Mouse (Mus musculus): ENCODE measurements around the gene Rhd. TPM values are rescaled to one million over a fixed set of nuclear protein-coding genes. Genes with fewer than 3 reads are reported as not detected.

The Rhd gene
- polyA plus RNA-seq, 1 experiment from 2014 or later: 7.9 TPM

- Histone ChIP-seq H3K9ac (no peak overlapping the region), H3K4me2 (replicated peaks) (no peak overlapping the region), H3K36me3 (peaks cover 11% of the 10 kb centered on the region), H3K9me3 (no peaks in the 10 kb centered on the region), H3K27me3 (replicated peaks) (no peaks in the 10 kb centered on the region), H3K4me1 (replicated peaks) (peaks cover 15% of the 10 kb centered on the region), H3K27ac (no peak overlapping the region), H3K4me3 (replicated peaks) (no peak overlapping the region)
- WGBS: 69% methylated on average over 5 of the region's 5 CpGs
- ATAC-seq: no peak
These were observed 63.6 kb downstream of the Rhd start for GRCm38 (mm10) chr4:134927815-134928463.

DNA sequence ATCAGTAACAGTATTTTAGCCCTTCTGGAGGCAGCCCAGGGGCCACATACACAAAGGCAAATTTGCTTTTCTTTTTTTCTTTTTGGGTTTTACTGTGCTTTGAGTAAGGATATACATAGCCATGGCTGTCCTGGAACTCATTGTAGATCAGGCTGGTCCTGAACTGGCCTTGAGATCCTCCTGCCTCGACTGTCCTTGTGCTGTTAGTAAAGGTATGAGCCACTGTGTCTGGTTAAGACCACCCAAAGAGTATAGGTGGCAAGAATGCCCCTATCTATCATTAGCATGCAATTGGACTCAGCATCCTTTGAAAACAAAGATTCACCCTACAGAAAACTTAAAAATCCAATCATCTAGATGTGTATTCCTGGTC, 64.1 kb downstream of the Rhd start:
- ATAC-seq: no peak
- no peak overlapping the region for H3K4me2 ChIP-seq (replicated peaks)
- H3K4me3 ChIP-seq (replicated peaks): no peak overlapping the region
- H3K27me3 ChIP-seq (replicated peaks): no peaks in the 10 kb centered on the region
- WGBS: 84% methylated on average over 1 of the region's 1 CpGs
- no peak overlapping the region for H3K9ac ChIP-seq
- peaks cover 11% of the 10 kb centered on the region for H3K36me3 ChIP-seq
- H3K4me1 ChIP-seq (replicated peaks): peaks cover 15% of the 10 kb centered on the region
- H3K27ac ChIP-seq: no peak overlapping the region
- no peaks in the 10 kb centered on the region for H3K9me3 ChIP-seq

GRCm38 (mm10) chr4:134929536-134929935, 65.2 kb downstream of the Rhd start:
- no peak overlapping the region for H3K9ac ChIP-seq
- H3K27me3 ChIP-seq (replicated peaks): no peaks in the 10 kb centered on the region
- peaks cover 17% of the 10 kb centered on the region for H3K36me3 ChIP-seq
- WGBS: 72% methylated on average over 4 of the region's 4 CpGs
- no peak overlapping the region for H3K4me2 ChIP-seq (replicated peaks)
- no peak for ATAC-seq
- no peak overlapping the region for H3K4me3 ChIP-seq (replicated peaks)
- no peak overlapping the region for H3K27ac ChIP-seq
- no peaks in the 10 kb centered on the region for H3K9me3 ChIP-seq
- peaks cover 15% of the 10 kb centered on the region for H3K4me1 ChIP-seq (replicated peaks)

DNA sequence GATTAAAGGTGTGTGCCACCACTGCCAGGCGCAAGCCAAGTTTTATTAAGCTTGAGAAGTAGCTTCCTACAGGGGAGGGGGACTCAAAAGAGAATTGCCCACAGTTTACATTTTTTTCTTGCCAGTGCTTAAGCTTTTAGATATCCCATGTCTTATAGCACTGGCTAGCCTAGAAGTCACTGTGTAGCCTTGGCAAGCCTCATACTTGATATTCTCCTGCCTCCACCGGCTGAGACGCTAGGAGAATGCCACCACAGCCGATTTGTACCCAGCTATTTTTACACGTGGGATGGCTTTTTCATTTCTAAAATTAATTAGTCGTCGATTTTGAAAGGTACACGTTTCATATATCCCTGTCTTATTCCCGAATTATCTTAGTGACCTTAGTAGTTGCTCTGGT, 65.9 kb downstream of the Rhd start:
- H3K4me3 ChIP-seq (replicated peaks): peak overlapping the region; percentile 96
- H3K4me1 ChIP-seq (replicated peaks): peaks cover 14% of the 10 kb centered on the region
- WGBS: 28% methylated on average over 9 of the region's 9 CpGs
- ATAC-seq: no peak
- no peaks in the 10 kb centered on the region for H3K27me3 ChIP-seq (replicated peaks)
- no peak overlapping the region for H3K9ac ChIP-seq
- no peaks in the 10 kb centered on the region for H3K9me3 ChIP-seq
- peaks cover 23% of the 10 kb centered on the region for H3K36me3 ChIP-seq
- peak overlapping the region; percentile 83 for H3K4me2 ChIP-seq (replicated peaks)
- H3K27ac ChIP-seq: no peak overlapping the region

DNA sequence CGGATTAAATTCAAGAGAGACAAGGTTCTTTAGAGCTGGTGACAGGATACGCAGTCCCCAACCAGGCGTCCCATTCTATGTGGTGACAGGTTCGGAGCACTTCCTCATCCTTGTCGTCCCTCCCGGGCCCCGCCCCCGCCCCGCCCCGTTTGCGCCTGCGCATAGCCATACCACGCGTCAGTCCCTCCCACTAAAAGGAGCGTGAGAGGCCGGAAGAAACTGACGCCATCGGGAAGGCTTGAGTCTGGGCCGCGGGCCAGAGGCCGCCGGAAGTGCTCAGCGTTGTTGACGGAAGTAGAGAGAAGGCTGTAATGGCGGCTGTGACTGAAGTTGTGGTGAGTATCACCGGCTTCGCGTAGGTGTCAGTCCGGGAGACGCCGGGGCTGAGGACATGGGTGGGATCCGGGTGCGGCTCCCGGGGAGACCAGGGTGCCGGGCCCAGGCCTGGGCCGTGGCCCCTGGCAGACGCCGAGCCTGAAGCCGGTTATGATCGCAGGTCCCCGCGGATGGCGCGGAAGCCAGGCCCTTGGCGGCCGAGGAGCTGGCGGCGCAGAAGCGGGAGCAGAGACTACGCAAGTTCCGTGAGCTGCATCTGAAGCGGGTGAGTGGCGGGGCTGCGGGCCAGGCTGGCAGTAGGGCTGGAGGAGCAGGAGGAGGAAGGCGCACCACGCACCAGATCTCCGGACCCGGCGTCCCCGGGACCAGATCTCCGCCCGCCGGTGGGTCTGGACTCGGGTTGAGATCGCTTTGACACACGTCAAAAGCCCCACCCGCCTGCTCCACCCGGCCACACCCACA, 66.5 kb downstream of the Rhd start, which contains the start of gene Syf2:
Syf2 (plus strand) TSS at position 215 of the 798 bp plus-strand sequence.
- WGBS: under 1% methylated on average over 68 of the region's 68 CpGs
- peak within 1 kb of the TSS; percentile 83 for H3K4me2 ChIP-seq (replicated peaks)
- H3K27ac ChIP-seq: peak within 1 kb of the TSS; percentile 71
- H3K9ac ChIP-seq: peak within 1 kb of the TSS; percentile 81
- ATAC-seq: peak; percentile 99
- peaks cover 25% of the 10 kb centered on the region for H3K36me3 ChIP-seq
- H3K4me3 ChIP-seq (replicated peaks): peak within 1 kb of the TSS; percentile 96
- H3K4me1 ChIP-seq (replicated peaks): peaks cover 12% of the 10 kb centered on the region; the same call in 1 of the 2 replicates
- no peaks in the 10 kb centered on the region for H3K27me3 ChIP-seq (replicated peaks)
- no peaks in the 10 kb centered on the region for H3K9me3 ChIP-seq

DNA sequence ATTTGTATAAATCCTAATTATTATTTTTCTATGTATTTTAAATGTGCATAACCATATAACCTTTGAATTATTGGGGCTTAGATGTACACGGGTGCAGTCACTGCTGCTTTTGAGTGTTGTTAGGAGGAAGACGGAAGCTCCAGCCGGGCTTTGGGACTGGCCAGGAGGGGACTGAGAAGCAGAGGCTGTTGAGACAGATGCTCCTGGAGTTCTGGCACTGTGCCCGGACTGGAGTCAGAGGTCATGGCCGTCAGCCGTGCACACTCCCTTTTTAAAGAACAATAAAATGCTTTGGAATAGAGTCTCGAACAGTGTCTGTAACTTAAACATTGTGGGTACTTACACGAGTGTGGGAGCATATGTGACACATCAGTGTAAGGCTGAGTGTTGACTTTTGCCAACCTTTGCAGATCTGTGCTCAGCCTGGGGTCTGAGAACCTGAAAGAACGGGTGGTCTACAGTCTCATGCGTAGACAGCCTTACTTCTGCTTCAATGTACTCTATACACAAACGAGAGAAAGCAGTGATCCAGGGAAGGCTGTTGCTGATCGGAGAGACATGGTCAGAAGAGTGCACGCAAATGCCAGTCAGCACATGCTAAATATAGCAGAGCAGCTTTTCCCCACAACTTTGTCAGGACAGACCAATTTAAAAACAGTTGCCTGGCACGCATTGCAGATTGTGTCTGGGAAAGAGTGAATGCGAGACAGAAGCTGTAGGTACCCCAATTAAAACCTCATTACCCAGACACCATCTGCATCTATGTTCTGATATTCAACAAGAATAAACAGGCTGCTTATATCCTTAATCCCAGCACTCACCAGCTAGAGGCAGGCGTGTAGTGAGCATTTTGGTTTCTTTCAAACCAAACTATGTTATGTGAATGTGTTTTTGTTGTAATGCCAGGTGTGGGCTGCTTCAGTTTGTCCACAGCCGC, 73.2 kb downstream of the Rhd start:
- WGBS: 41% methylated on average over 17 of the region's 17 CpGs
- no peak for ATAC-seq

GRCm38 (mm10) chr4:134939900-134940299, 75.6 kb downstream of the Rhd start:
- 62% methylated on average over 9 of the region's 9 CpGs for WGBS
- H3K4me2 ChIP-seq (replicated peaks): 0 out of 2 replicates have a peak overlapping the region, but pooled peaks have one; percentile 30
- no peak for ATAC-seq

More for the DNA sequence above, 73.2 kb downstream of the Rhd start:
- Histone ChIP-seq H3K4me1 (replicated peaks) (0 out of 2 replicates have a peak, but pooled peaks cover 3% of the 10 kb centered on the region), H3K36me3 (peaks cover 24% of the 10 kb centered on the region), H3K9me3 (no peaks in the 10 kb centered on the region), H3K4me2 (replicated peaks) (no peak overlapping the region), H3K27ac (no peak overlapping the region), H3K9ac (no peak overlapping the region), H3K27me3 (replicated peaks) (peaks cover 3% of the 10 kb centered on the region; the same call in 1 of the 2 replicates), H3K4me3 (replicated peaks) (no peak overlapping the region)

GRCm38 (mm10) chr4:134943758-134944538, 79.6 kb downstream of the Rhd start:
- ATAC-seq: no peak

More at GRCm38 (mm10) chr4:134939900-134940299, 75.6 kb downstream of the Rhd start:
- H3K27me3 ChIP-seq (replicated peaks): peaks cover 17% of the 10 kb centered on the region
- H3K4me3 ChIP-seq (replicated peaks): no peak overlapping the region
- 0 out of 2 replicates have a peak, but pooled peaks cover 3% of the 10 kb centered on the region for H3K4me1 ChIP-seq (replicated peaks)
- no peak overlapping the region for H3K9ac ChIP-seq
- peaks cover 16% of the 10 kb centered on the region for H3K36me3 ChIP-seq
- H3K27ac ChIP-seq: no peak overlapping the region
- no peaks in the 10 kb centered on the region for H3K9me3 ChIP-seq

More at GRCm38 (mm10) chr4:134943758-134944538, 79.6 kb downstream of the Rhd start:
- H3K4me2 ChIP-seq (replicated peaks): no peak overlapping the region
- H3K4me1 ChIP-seq (replicated peaks): peaks cover 5% of the 10 kb centered on the region; the same call in 1 of the 2 replicates
- peaks cover 22% of the 10 kb centered on the region for H3K27me3 ChIP-seq (replicated peaks)
- H3K4me3 ChIP-seq (replicated peaks): no peak overlapping the region
- no peaks in the 10 kb centered on the region for H3K9me3 ChIP-seq
- H3K9ac ChIP-seq: no peak overlapping the region
- no peaks in the 10 kb centered on the region for H3K36me3 ChIP-seq
- WGBS: 49% methylated on average over 27 of the region's 27 CpGs
- H3K27ac ChIP-seq: no peak overlapping the region

Other genes starting within 250 kb of the Rhd start
- 3.0 TPM in 2 replicates for gene Man1c1, start 160.2 kb upstream of the Rhd start, polyA plus RNA-seq (2015; fragmentation: Nextera tagmentation; extraction: Ambion mirVana)
- 15.9 and 18.6 TPM in 2 replicates for gene Ldlrap1, start 96.5 kb upstream of the Rhd start, polyA plus RNA-seq (2015; fragmentation: Nextera tagmentation; extraction: Ambion mirVana)
- 28.6 and 31.2 TPM in 2 replicates for gene Maco1, start 11.2 kb upstream of the Rhd start, polyA plus RNA-seq (2015; fragmentation: Nextera tagmentation; extraction: Ambion mirVana)
- gene Tmem50a, start 50.5 kb downstream of the Rhd start, polyA plus RNA-seq (2015; fragmentation: Nextera tagmentation; extraction: Ambion mirVana): 146 and 154 TPM in 2 replicates
- 450 and 479 TPM in 2 replicates for gene Rsrp1, start 59.1 kb downstream of the Rhd start, polyA plus RNA-seq (2015; fragmentation: Nextera tagmentation; extraction: Ambion mirVana)
- 60.0 and 63.7 TPM in 2 replicates for gene Syf2, start 66.4 kb downstream of the Rhd start, polyA plus RNA-seq (2015; fragmentation: Nextera tagmentation; extraction: Ambion mirVana)